Mouse (Mus musculus) Muller cell, postnatal 12 days (primary cell): ENCODE data around the gene Ttll13.

Experiments
- DNase-seq: peaks from one replicate; pipeline ENCODE4 v3.0.0-alpha.2; 2015; ENCODE audit errors: inconsistent ontology term

Gene Ttll13

DNA sequence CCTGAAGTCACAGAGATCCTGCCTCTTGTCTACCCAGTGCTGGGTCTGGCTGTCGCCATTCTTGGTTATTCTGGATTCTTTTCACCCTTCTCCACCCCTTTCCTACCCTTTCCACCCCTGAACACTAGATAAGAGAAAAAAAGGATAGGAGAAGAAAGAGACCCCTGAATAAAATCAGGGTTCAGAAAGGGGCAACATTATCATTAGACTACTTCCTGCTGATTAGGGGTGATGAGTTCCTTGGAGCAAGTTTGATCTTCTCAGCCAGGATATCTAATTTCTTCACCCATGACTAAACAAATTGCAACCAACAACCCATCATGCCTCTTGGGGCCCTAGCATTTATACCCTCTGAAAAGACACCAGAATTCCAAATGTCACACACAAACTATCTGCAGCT lies 21.6 kb downstream of the Ttll13 start:
- no peak for DNase-seq

DNA sequence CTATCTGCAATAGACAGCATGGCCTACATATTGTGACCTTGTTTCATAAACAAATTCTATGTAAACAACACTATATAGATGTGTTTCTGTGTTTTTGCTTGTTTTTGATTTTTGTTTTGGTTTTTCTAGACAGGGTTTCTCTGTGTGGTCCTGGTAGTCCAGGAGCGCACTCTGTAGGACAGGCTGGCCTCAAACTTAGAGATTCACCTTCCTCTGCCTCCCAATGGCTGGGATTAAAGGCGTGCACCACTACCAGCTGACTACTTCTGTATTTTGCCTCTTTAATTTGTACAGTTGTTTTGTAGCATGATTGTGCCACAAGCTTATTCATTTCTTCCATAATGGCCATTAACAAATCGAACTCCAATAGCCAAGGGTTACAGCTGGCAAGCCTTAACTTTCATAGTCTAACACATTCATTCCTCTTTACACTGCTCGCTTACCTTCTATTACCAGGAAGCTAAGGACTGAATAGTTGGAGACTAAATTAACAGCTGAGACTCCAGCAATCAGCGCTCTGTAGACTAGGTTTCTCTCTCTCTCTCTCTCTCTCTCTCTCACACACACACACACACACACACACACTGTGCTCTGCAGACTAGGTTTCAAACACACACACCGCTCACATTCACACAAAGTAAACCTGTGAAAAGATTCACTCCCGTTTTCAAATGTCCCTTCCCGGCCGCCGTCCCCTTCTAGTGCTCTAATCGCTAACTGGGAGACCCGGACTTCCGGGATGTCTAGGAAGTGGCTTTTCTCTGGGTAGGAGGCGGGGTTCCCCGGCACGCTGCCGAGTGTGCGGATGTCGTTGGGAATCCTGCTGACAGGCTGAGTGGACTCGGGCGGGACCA lies 22.9 kb downstream of the Ttll13 start, which contains the start of gene Vps33b:
Gene Vps33b, plus strand, starts transcription at position 753 of the 854 bp plus-strand sequence.
- DNase-seq: peak; percentile 99

GRCm38 (mm10) chr7:80269751-80270255 lies 23.6 kb downstream of the Ttll13 start:
- DNase-seq: no peak

DNA sequence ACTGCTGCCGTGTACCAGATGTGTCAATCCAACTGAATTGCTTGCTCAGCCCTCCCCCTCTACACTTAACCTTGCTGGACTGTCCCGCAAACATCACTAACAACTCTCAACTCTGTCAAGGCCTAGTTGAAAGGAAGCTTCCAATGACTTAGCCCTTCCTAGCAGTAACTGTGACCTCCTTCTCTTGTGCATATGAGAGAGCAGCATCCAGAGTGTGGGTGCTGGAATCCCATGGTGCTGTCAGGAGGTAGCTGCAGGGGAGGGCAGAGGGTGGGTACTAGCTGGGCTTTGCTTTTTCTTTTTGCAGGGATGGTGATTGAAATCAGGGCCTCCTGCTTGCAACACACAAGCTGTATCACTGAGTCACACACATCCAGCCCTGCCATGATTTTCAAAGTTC lies 27.3 kb downstream of the Ttll13 start:
- DNase-seq: no peak

- DNase-seq: no peak
These were observed 30.2 kb downstream of the Ttll13 start for GRCm38 (mm10) chr7:80276374-80276773.

DNA sequence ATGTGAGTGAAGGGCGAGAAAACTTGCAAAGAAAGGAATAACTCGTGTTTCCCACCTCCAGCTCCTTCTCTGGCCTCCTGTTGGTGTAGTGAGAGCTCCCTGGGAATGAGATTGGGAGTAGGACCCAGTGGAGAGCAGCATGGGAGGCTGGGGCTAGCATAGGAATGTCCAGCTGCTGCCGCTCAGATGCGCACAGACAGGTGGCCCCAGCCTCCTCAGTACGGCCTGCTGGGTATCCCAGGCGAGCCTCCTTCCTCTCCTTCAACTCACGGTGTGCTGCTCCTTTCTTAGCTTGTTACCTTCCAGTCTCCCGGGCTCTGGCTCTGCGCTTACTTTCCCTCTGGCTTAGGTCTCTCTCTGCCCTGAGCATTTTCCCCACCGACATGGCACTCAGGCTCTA lies 33.9 kb downstream of the Ttll13 start:
- DNase-seq: no peak

DNA sequence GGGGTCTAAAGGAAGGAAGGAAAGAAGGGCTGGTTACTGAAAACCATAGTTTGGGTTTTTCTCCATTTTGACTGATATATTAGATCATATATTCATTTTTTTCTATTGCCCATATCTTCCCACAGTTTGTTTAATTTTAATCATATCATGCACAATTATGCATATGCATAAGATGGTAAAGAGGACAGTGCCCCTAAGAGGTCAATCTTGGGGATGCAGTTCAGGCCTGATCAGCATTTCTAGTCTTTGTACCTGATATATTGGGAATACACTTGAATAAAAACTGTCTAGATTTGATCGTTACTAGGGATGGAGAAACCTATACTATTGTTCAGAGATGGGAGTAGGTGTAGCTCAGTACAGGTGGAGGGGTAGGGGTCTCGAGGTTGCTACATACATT lies 34.8 kb downstream of the Ttll13 start:
- DNase-seq: no peak

GRCm38 (mm10) chr7:80281646-80282045 lies 35.5 kb downstream of the Ttll13 start:
- no peak for DNase-seq

DNA sequence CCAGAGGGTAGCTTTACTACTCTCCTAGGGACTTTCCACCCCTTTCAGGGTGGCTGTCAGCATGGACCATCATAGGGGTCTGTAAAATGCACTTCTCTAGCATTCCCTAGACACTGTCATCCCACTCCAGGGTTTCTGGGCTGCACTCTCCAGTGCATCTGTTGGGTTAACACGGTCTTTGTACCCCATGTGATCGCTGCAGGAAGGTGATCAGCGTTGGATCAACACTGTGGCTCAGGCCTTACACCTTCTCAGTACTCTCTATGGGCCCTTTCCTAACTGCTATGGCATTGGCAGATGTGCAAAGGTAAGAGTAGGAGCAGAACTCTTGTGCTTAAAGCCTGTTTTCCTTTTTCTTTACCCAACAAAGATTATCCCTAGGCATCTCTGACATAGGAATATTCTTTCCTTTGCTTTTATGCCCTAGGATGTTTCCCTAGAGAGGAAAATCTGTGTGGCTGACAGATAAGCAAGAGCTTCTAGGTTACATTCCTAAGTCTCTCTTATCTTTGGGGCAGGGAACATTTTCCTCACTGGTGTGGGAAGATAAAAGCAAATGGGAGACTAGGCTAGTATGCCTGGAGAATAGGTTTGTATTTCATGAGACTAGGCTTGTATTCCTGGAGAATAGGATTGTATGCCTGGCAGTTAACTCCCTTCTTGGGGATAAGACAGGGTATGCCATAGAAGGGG lies 37.2 kb downstream of the Ttll13 start:
- no peak for DNase-seq

DNA sequence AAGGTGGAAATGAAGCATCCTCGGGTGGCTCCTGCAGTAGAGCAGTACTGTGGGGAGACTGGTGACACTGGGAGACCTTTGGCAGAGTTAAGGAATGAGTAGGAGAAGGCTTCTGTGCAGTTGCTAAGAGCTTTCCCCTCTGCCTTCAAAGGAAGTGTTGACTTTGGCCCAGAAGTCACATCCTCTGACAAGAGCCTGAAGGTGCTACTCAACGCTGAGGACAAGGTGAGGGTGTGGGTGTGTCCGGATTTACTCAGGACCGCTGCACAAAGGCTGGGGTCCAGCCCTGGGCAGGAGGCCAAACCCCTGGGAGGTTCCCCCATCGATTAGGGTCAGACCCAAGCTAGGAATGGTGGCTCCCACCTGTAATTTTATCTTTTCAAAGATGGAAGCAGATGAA lies 38.2 kb downstream of the Ttll13 start:
- DNase-seq: no peak

- DNase-seq: no peak
These were observed 39.5 kb downstream of the Ttll13 start for GRCm38 (mm10) chr7:80285725-80286124.

- DNase-seq: no peak
These were observed 41.6 kb downstream of the Ttll13 start for GRCm38 (mm10) chr7:80287736-80288135.

- DNase-seq: peak; percentile 99
These were observed 48.0 kb downstream of the Ttll13 start, which contains the start of gene Prc1 for GRCm38 (mm10) chr7:80294062-80294763. Gene Prc1 (plus strand): TSS chr7:80294450.

GRCm38 (mm10) chr7:80294764-80295648 lies 48.8 kb downstream of the Ttll13 start:
- no peak for DNase-seq

GRCm38 (mm10) chr7:80296462-80296861 lies 50.3 kb downstream of the Ttll13 start:
- DNase-seq: no peak

DNA sequence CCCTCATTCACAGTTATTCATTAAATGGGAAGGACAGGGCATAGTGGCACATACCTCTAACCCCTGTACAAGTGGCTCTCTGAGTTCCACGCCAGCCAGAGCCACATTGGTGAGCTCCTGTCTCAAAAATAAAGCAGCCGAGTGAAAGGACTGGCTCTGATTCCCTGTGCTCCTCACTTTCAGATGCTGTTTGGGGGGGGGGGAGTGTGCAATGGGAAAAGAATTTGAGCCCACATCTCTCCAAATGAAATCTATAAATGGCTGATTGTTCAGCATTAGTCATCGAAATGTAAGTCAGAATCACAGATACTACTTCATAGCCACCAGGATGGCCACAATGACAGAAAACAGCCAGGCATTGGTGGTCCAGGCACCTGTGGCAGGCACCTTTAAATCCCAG lies 50.9 kb downstream of the Ttll13 start:
- peak; percentile 88 for DNase-seq

DNA sequence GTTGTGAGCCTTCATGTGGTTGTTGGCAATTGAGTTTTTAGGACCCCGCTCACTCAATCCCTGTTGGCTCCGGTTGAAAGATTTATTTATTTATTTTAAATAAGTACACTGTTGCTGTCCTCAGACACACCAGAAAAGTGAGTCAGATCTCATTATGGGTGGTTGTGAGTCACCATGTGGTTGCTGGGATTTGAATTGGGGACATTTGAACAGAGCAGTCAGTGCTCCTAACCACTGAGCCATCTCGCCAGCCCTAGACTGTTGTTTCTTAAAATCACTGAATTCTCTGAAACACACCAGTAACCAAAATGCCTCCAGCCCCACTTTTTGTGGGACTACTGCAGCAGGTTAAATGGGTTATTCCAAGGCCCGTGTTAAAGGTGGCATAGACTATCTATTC lies 52.6 kb downstream of the Ttll13 start:
- peak; percentile 47 for DNase-seq

GRCm38 (mm10) chr7:80299568-80299967 lies 53.4 kb downstream of the Ttll13 start:
- DNase-seq: no peak

DNA sequence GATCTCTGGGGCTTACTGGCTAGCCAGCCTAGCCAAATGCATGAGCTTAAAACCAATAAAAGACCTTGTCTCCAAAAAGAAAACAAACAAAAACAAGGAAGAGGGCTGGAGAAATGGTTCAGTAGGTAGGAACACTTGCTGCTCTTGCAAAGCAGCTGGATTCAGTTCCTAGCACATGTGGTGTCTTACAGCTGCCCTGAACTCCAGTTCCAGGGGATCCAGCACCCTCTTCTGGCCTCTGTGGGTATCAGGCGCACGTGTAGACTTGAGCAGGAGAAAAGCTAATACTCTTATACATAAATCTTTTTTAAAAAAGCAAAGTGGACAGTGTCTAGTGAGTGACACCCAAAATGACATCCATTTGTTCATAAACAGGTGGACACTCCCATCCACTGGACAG lies 55.3 kb downstream of the Ttll13 start:
- DNase-seq: no peak

- no peak for DNase-seq
These were observed 61.6 kb downstream of the Ttll13 start for GRCm38 (mm10) chr7:80307766-80308165.
